Mouse (Mus musculus): ENCODE data around the gene Tmem253. TPM values are rescaled to one million over a fixed set of nuclear protein-coding genes. Genes with fewer than 3 reads are reported as not detected.
"Not testable (repeated sequence)": the region's sequence is repeated elsewhere in the genome, so short reads cannot be mapped to it uniquely, and the experiment has no call there.

Tmem253 gene
- polyA plus RNA-seq, 1 experiment = 0.34 TPM

- no peak overlapping the region for H3K4me3 ChIP-seq
- no peaks in the 10 kb centered on the region for H3K79me2 ChIP-seq (ENCODE audit: control insufficient read depth, insufficient read depth)
- no peak for TF ChIP-seq POLR2A (IDR thresholded peaks at IDR 0.05; ENCODE audit: insufficient read length, low read depth)
- H3K27me3 ChIP-seq (ENCODE audit: control insufficient read depth, insufficient read depth, insufficient read length) = peaks cover 17% of the 10 kb centered on the region
- no peak overlapping the region for H3K4me2 ChIP-seq (ENCODE audit: low read depth)
- no peak overlapping the region for H3ac ChIP-seq (ENCODE audit: control insufficient read depth, insufficient read length)
- H3K36me3 ChIP-seq (ENCODE audit: control insufficient read depth, insufficient read depth) = no peaks in the 10 kb centered on the region
Measured at GRCm38 (mm10) chr14:52045966-52046565, 30.6 kb downstream of the Tmem253 start.

- H3K4me2 ChIP-seq (ENCODE audit: low read depth); H3ac ChIP-seq (ENCODE audit: control insufficient read depth, insufficient read length); H3K36me3 ChIP-seq (ENCODE audit: control insufficient read depth, insufficient read depth); H3K27me3 ChIP-seq (ENCODE audit: control insufficient read depth, insufficient read depth, insufficient read length); H3K4me3 ChIP-seq; H3K79me2 ChIP-seq (ENCODE audit: control insufficient read depth, insufficient read depth): not testable (repeated sequence)
Measured at GRCm38 (mm10) chr14:52052720-52053119, 37.3 kb downstream of the Tmem253 start.

GRCm38 (mm10) chr14:52059982-52060381, 44.5 kb downstream of the Tmem253 start:
- H3K4me2 ChIP-seq (ENCODE audit: low read depth) = no peak overlapping the region
- H3K79me2 ChIP-seq (ENCODE audit: control insufficient read depth, insufficient read depth) = no peaks in the 10 kb centered on the region
- no peak for TF ChIP-seq REST (IDR thresholded peaks at IDR 0.05; ENCODE audit: insufficient read depth, insufficient read length)
- no peak overlapping the region for H3ac ChIP-seq (ENCODE audit: control insufficient read depth, insufficient read length)
- H3K36me3 ChIP-seq (ENCODE audit: control insufficient read depth, insufficient read depth) = no peaks in the 10 kb centered on the region
- no peak overlapping the region for H3K4me3 ChIP-seq
- H3K27me3 ChIP-seq (ENCODE audit: control insufficient read depth, insufficient read depth, insufficient read length) = peaks cover 6% of the 10 kb centered on the region

GRCm38 (mm10) chr14:52060800-52061199, 45.3 kb downstream of the Tmem253 start:
- TF ChIP-seq MYOD1 (IDR thresholded peaks at IDR 0.05; ENCODE audit: control insufficient read depth in 1 of 3, insufficient read length in 2 of 3, low read depth in 2 of 3) (no peak), REST (IDR thresholded peaks at IDR 0.05; ENCODE audit: insufficient read depth, insufficient read length) (no peak), SRF (IDR thresholded peaks at IDR 0.05; ENCODE audit: control insufficient read depth, insufficient read length, low read depth) (no peak), CEBPB (IDR thresholded peaks at IDR 0.05; ENCODE audit: insufficient read depth, poor library complexity, severe bottlenecking) (no peak), E2F4 (IDR thresholded peaks at IDR 0.05; ENCODE audit: insufficient read depth) (no peak), POLR2AphosphoS2 (IDR thresholded peaks at IDR 0.05; ENCODE audit: insufficient read length, low read depth) (no peak), MAX (IDR thresholded peaks at IDR 0.05; ENCODE audit: low read depth) (no peak), USF1 (IDR thresholded peaks at IDR 0.05; ENCODE audit: low read depth) (no peak), POLR2A (IDR thresholded peaks at IDR 0.05; ENCODE audit: insufficient read length, low read depth) (no peak), MYOG (IDR thresholded peaks at IDR 0.05; ENCODE audit: control insufficient read depth in 1 of 3, insufficient read depth in 1 of 3, insufficient read length in 2 of 3, low read depth in 2 of 3) (no peak), TCF12 (IDR thresholded peaks at IDR 0.05; ENCODE audit: insufficient read depth, poor library complexity, severe bottlenecking) (no peak), TCF3 (IDR thresholded peaks at IDR 0.05; ENCODE audit: insufficient read length, low read depth) (no peak)
- Histone ChIP-seq H3K79me2 (ENCODE audit: control insufficient read depth, insufficient read depth) (no peaks in the 10 kb centered on the region), H3K4me2 (ENCODE audit: low read depth) (no peak overlapping the region), H3K4me3 (no peak overlapping the region), H3K27me3 (ENCODE audit: control insufficient read depth, insufficient read depth, insufficient read length) (peaks cover 6% of the 10 kb centered on the region), H3K36me3 (ENCODE audit: control insufficient read depth, insufficient read depth) (no peaks in the 10 kb centered on the region), H3ac (ENCODE audit: control insufficient read depth, insufficient read length) (no peak overlapping the region)

- no peaks in the 10 kb centered on the region for H3K36me3 ChIP-seq (ENCODE audit: control insufficient read depth, insufficient read depth)
- no peak overlapping the region for H3K4me3 ChIP-seq
- H3K79me2 ChIP-seq (ENCODE audit: control insufficient read depth, insufficient read depth) = no peaks in the 10 kb centered on the region
- no peak overlapping the region for H3K4me2 ChIP-seq (ENCODE audit: low read depth)
- TF ChIP-seq CEBPB (IDR thresholded peaks at IDR 0.05; ENCODE audit: insufficient read depth, poor library complexity, severe bottlenecking) (no peak), POLR2A (IDR thresholded peaks at IDR 0.05; ENCODE audit: insufficient read length, low read depth) (no peak), MYOG (IDR thresholded peaks at IDR 0.05; ENCODE audit: control insufficient read depth in 1 of 3, insufficient read depth in 1 of 3, insufficient read length in 2 of 3, low read depth in 2 of 3) (no peak), MAX (IDR thresholded peaks at IDR 0.05; ENCODE audit: low read depth) (no peak), TCF3 (IDR thresholded peaks at IDR 0.05; ENCODE audit: insufficient read length, low read depth) (no peak), SRF (IDR thresholded peaks at IDR 0.05; ENCODE audit: control insufficient read depth, insufficient read length, low read depth) (no peak), TCF12 (IDR thresholded peaks at IDR 0.05; ENCODE audit: insufficient read depth, poor library complexity, severe bottlenecking) (no peak), E2F4 (IDR thresholded peaks at IDR 0.05; ENCODE audit: insufficient read depth) (no peak), POLR2AphosphoS2 (IDR thresholded peaks at IDR 0.05; ENCODE audit: insufficient read length, low read depth) (no peak), REST (IDR thresholded peaks at IDR 0.05; ENCODE audit: insufficient read depth, insufficient read length) (no peak), USF1 (IDR thresholded peaks at IDR 0.05; ENCODE audit: low read depth) (no peak), MYOD1 (IDR thresholded peaks at IDR 0.05; ENCODE audit: control insufficient read depth in 1 of 3, insufficient read length in 2 of 3, low read depth in 2 of 3) (no peak)
- no peak overlapping the region for H3ac ChIP-seq (ENCODE audit: control insufficient read depth, insufficient read length)
- H3K27me3 ChIP-seq (ENCODE audit: control insufficient read depth, insufficient read depth, insufficient read length) = peaks cover 6% of the 10 kb centered on the region
Measured at GRCm38 (mm10) chr14:52061798-52062197, 46.3 kb downstream of the Tmem253 start.

GRCm38 (mm10) chr14:52066135-52066534, 50.7 kb downstream of the Tmem253 start:
- H3ac ChIP-seq (ENCODE audit: control insufficient read depth, insufficient read length) = no peak overlapping the region
- H3K4me2 ChIP-seq (ENCODE audit: low read depth) = no peak overlapping the region

More at GRCm38 (mm10) chr14:52066135-52066534, 50.7 kb downstream of the Tmem253 start:
- no peak overlapping the region for H3K4me3 ChIP-seq
- no peaks in the 10 kb centered on the region for H3K79me2 ChIP-seq (ENCODE audit: control insufficient read depth, insufficient read depth)
- TF ChIP-seq MYOG (IDR thresholded peaks at IDR 0.05; ENCODE audit: control insufficient read depth in 1 of 3, insufficient read depth in 1 of 3, insufficient read length in 2 of 3, low read depth in 2 of 3) (no peak), USF1 (IDR thresholded peaks at IDR 0.05; ENCODE audit: low read depth) (no peak), E2F4 (IDR thresholded peaks at IDR 0.05; ENCODE audit: insufficient read depth) (no peak), TCF12 (IDR thresholded peaks at IDR 0.05; ENCODE audit: insufficient read depth, poor library complexity, severe bottlenecking) (no peak), MYOD1 (IDR thresholded peaks at IDR 0.05; ENCODE audit: control insufficient read depth in 1 of 3, insufficient read length in 2 of 3, low read depth in 2 of 3) (no peak), CEBPB (IDR thresholded peaks at IDR 0.05; ENCODE audit: insufficient read depth, poor library complexity, severe bottlenecking) (no peak)
- H3K36me3 ChIP-seq (ENCODE audit: control insufficient read depth, insufficient read depth) = no peaks in the 10 kb centered on the region
- peaks cover 6% of the 10 kb centered on the region for H3K27me3 ChIP-seq (ENCODE audit: control insufficient read depth, insufficient read depth, insufficient read length)
